Mouse (Mus musculus) gastrocnemius, postnatal 10 days (tissue): ENCODE measurements around the gene Trip6. TPM values are rescaled to one million over a fixed set of nuclear protein-coding genes. Genes with fewer than 3 reads are reported as not detected.
A peak's percentile ranks its signal among the peaks of the same experiment; 100 is the strongest.
"Not testable (repeated sequence)": the region's sequence is repeated elsewhere in the genome, so short reads cannot be mapped to it uniquely, and the experiment has no call there.

Experiments
- DNase-seq: peaks from one replicate; pipeline ENCODE4 v3.0.0; 2021; ENCODE audit warnings: mixed read lengths
- total RNA-seq, 2 experiments: library from RNA; stranded (reverse); gene quantifications; 2 replicates each; pipeline ENCODE4 v1.2.3; 2021

Gene Trip6
- total RNA-seq, 2 experiments from 2014 or later: 13.1 to 17.3 TPM

- DNase-seq: no peak
These were observed 15.0 kb downstream of the Trip6 start for GRCm38 (mm10) chr5:137299240-137299639.

- no peak for DNase-seq
These were observed 17.1 kb downstream of the Trip6 start for GRCm38 (mm10) chr5:137297126-137297525.

- DNase-seq: no peak
These were observed 18.5 kb downstream of the Trip6 start for GRCm38 (mm10) chr5:137295712-137296111.

GRCm38 (mm10) chr5:137295296-137295695 lies 18.9 kb downstream of the Trip6 start:
- no peak for DNase-seq

GRCm38 (mm10) chr5:137294744-137295093 lies 19.5 kb downstream of the Trip6 start:
- peak; percentile 35 for DNase-seq

- DNase-seq: peak; percentile 95
These were observed 20.1 kb downstream of the Trip6 start, which contains the start of gene Ufsp1 for GRCm38 (mm10) chr5:137293839-137294743. Ufsp1 (plus strand) TSS chr5:137294629.

GRCm38 (mm10) chr5:137293282-137293681 lies 20.9 kb downstream of the Trip6 start:
- peak; percentile 73 for DNase-seq

GRCm38 (mm10) chr5:137291381-137291926 lies 22.8 kb downstream of the Trip6 start:
- DNase-seq: no peak

GRCm38 (mm10) chr5:137290677-137291076 lies 23.5 kb downstream of the Trip6 start:
- peak; percentile 71 for DNase-seq

- no peak for DNase-seq
These were observed 24.4 kb downstream of the Trip6 start for GRCm38 (mm10) chr5:137289591-137290365.

GRCm38 (mm10) chr5:137288999-137289470 lies 25.2 kb downstream of the Trip6 start:
- peak; percentile 55 for DNase-seq

- peak; percentile 38 for DNase-seq
These were observed 26.1 kb downstream of the Trip6 start for GRCm38 (mm10) chr5:137287953-137288743.

GRCm38 (mm10) chr5:137287032-137287952 lies 26.9 kb downstream of the Trip6 start, which contains the start of gene Ache:
Ache (plus strand) TSS chr5:137287519.
- peak; percentile 39 for DNase-seq

GRCm38 (mm10) chr5:137286655-137287031 lies 27.6 kb downstream of the Trip6 start:
- peak; percentile 93 for DNase-seq

- DNase-seq: no peak
These were observed 28.2 kb downstream of the Trip6 start for GRCm38 (mm10) chr5:137285986-137286385.

- DNase-seq: peak; percentile 75
These were observed 29.2 kb downstream of the Trip6 start for GRCm38 (mm10) chr5:137285045-137285444.

- DNase-seq: not testable (repeated sequence)
These were observed 29.8 kb downstream of the Trip6 start for GRCm38 (mm10) chr5:137284411-137284810.

- no peak for DNase-seq
These were observed 36.6 kb downstream of the Trip6 start for GRCm38 (mm10) chr5:137277360-137278342.
